Mouse (Mus musculus): ENCODE results near the gene Zbtb46. TPM values are rescaled to one million over a fixed set of nuclear protein-coding genes. Genes with fewer than 3 reads are reported as not detected.
A peak's percentile ranks its signal among the peaks of the same experiment; 100 is the strongest.

Zbtb46 gene
- total RNA-seq, 2 experiments from 2014 or later = 5.8 to 8.3 TPM

DNA sequence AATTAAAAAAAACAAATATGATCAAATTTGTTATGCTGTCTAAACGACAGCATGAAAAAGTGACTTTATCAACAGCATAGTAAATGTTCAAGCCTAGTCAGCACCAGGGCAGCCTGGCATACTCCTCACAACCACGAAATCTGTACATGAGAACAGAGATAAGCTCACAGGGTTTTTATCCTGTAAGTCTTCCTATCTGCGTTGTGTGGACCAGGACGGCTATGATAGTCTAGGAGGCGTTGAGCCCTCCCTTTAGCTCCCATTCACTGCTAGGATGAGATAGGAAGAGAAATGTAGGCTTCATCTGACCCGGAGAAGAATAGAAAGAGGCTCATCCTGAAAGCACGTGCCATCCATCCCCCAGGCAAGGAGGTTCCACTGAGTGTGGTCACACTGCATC, 39.9 kb downstream of the Zbtb46 start:
- no peak for TF ChIP-seq CTCF (conservative IDR thresholded peaks at IDR 0.05)
- H3K27ac ChIP-seq = peak overlapping the region; percentile 77; the same call in 1 of the 2 replicates
- no peak for DNase-seq (ENCODE audit: low spot score in 2 of 2)
- H3K4me3 ChIP-seq = no peak overlapping the region

DNA sequence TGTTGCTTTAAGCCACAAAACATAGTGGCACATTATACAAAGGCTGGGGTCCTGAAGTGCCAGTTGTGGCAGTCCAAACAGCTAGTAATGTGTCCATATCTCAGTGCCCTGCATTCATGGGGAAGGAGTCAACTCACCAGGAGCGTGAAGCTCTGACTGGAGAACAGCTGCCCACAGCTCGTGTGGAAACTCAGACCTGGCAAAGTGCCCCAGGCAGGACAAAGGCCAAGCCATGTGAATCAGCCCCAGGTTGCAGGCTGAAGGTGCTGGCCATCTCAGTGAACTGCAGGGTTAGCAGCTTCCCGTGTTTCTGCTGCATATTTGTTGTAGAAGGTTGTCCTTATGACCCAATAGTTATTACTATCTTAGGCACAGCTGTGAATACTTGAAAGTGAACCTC, 43.3 kb downstream of the Zbtb46 start:
- Histone ChIP-seq H3K4me3 (no peak overlapping the region), H3K27ac (no peak overlapping the region)
- no peak for DNase-seq (ENCODE audit: low spot score in 2 of 2)
- TF ChIP-seq CTCF (conservative IDR thresholded peaks at IDR 0.05) = no peak

DNA sequence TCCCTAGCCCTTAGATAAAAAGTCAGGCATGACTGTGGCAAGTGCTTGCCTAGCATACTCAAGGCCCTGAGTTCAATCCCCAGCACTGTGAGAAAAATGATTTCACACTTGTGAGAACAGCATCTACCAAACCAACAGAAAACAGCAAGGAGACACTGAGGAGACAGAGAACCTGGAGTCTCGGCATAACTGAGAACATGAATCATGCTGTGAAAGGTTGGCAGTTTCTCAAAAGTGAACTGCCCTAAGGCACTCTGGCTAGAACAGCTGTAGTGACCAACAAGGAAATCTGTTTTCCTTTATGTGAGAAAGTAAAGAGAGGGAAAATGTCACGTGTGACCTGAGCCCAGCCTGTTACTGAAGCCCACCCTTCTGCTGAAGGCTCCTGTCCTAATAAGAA, 46.1 kb downstream of the Zbtb46 start:
- no peak for TF ChIP-seq CTCF (conservative IDR thresholded peaks at IDR 0.05)
- no peak for DNase-seq (ENCODE audit: low spot score in 2 of 2)

DNA sequence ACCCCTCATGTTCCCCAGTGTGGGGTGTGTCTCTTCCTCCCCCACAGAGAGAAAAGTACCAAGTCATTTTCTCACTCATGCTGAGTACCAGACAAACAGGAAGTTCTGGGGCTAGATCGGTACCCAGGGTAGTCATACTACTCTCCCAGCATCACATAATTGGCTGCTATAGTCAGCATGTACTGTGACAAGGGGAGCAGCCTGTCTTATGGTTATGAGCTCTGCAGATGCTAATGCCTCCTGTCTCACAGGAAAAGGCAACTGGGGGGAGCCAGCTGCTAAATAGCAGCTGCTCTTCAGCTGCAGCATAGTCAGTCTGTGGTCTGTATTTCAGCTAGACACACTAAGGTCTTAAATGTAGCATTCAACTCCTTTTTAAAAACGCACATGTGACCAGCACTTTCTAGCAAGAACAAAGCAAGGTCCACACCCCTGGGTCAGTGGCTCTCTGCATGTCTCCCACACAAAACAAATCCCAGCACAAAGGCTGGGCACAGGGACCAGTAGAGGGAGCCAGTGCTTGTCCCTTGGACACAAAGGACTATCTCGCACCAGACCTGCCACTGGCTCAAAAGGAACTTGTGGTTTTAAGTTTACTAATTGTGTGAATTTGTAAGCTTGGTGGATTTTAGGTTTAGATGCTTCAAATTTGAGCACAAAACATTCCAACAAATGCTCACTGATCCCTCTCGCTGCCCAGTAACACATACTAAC, 48.3 kb downstream of the Zbtb46 start:
- DNase-seq (ENCODE audit: low spot score in 2 of 2) = peak; percentile 46 to 68
- TF ChIP-seq CTCF (conservative IDR thresholded peaks at IDR 0.05) = peak; percentile 91

More for the DNA sequence above, 46.1 kb downstream of the Zbtb46 start:
- Histone ChIP-seq H3K27ac (no peak overlapping the region), H3K4me3 (no peak overlapping the region)

DNA sequence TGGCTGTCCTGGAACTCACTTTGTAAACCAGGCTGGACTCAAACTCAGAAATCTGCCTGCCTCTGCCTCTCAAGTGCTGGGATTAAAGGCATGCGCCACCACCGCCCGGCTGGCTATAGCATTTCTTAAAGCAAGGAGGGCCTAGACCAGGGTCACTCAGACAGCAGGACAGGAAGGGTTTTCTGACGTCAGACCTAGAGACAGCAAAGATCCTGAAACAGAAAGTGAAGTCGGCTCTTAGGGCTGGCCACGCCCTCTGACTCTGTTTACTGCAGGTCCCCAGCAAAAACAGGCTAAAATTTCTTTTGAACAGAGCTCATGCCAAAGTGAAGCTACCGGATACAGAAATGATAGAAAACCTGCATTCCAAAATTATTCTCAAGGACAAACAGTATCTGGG, 49.6 kb downstream of the Zbtb46 start:
- DNase-seq (ENCODE audit: low spot score in 2 of 2) = no peak
- TF ChIP-seq CTCF (conservative IDR thresholded peaks at IDR 0.05) = no peak
- no peak overlapping the region for H3K27ac ChIP-seq

More for the DNA sequence above, 48.3 kb downstream of the Zbtb46 start:
- Histone ChIP-seq H3K27ac (no peak overlapping the region), H3K4me3 (no peak overlapping the region)

DNA sequence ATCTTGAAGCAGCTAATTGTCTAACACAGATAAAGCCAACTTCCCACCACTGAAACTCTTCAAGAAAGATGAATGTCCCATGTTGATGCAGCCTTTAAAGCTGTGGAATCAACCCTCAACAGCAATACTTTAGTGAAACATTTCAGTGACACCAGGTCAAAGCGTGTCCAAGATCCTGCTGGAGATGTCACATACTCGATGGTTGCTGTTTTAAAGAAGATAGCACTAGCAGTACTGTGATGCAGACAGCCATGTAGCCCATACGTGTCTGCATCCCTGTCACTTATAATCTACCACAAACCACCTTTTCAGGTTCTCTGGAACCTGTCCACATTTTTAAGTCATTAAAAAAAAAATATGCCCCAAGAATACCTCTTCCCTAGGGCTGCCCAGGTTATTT, 55.5 kb downstream of the Zbtb46 start:
- no peak for DNase-seq (ENCODE audit: low spot score in 2 of 2)

More for the DNA sequence above, 49.6 kb downstream of the Zbtb46 start:
- H3K4me3 ChIP-seq = no peak overlapping the region

DNA sequence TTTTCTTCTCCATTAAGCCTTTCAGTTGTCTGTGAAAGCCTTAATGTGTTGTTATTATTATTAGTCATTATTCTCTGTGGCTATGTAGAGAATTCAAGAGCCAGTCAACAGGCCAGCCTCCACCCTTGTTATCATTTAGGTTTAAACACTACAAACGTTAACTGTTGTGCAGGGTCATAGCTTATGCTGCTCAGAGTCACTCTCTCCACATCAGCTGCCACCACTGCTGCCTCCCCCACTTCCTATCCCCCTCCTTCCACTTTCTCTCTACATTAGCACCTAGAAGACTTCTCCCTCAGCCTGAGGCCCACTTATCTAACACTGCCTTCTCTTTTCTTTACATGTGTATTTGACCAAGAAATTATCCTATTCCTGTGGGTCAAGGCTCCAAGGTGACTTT, 57.7 kb downstream of the Zbtb46 start:
- no peak for DNase-seq (ENCODE audit: low spot score in 2 of 2)
- no peak overlapping the region for H3K4me3 ChIP-seq
- no peak overlapping the region for H3K27ac ChIP-seq
- no peak for TF ChIP-seq CTCF (conservative IDR thresholded peaks at IDR 0.05)

More for the DNA sequence above, 55.5 kb downstream of the Zbtb46 start:
- H3K27ac ChIP-seq = no peak overlapping the region
- TF ChIP-seq CTCF (conservative IDR thresholded peaks at IDR 0.05) = no peak
- H3K4me3 ChIP-seq = no peak overlapping the region

DNA sequence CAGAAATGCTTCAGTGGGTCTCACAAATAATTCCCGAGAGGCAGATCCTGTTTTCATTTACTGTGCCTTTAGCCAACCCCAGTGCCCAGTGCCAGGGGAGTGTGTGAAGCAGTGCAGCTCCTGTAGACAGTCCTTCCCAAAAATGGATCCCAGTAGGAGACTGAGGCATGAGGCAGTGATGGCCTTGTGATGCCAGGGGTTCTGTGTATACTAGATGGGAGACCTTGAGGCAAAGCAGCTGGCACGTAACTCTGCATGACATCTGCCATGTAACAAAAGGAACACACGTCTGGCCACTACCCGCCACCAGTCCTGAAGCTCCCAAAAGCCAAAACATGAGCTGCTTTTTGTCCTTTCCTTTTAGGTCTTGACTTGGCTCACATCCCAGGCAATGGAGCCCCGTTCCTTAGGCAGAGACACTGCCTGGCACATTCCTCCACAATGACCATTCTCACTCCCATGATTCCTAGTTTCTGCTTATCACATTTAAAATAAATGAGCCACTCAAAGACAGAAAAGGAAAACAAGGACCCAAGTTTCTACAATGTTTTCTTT, 61.9 kb downstream of the Zbtb46 start:
- Histone ChIP-seq H3K27ac (no peak overlapping the region), H3K4me3 (no peak overlapping the region)
- no peak for DNase-seq (ENCODE audit: low spot score in 2 of 2)
- no peak for TF ChIP-seq CTCF (conservative IDR thresholded peaks at IDR 0.05)

DNA sequence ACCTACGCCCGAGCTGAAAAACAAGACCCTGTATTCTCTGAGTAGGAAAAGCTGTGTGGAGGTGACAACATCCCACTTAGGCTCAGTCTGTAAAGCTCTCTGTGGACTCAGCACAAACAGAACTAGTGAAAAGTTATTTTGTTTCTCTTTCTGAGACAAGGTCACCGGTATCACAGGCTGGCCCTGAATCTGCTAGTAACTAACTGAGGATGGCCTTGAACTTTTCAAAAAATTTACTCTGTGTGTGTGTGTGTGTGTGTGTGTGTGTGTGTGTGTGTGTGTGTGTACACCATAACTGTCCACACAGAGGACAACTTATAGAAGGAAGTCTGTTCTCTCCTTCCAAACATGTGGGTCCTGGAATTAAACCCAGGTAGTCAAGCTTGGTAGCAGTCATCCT, 65.1 kb downstream of the Zbtb46 start:
- DNase-seq (ENCODE audit: low spot score in 2 of 2) = no peak
- Histone ChIP-seq H3K4me3 (no peak overlapping the region), H3K27ac (no peak overlapping the region)
- no peak for TF ChIP-seq CTCF (conservative IDR thresholded peaks at IDR 0.05)

DNA sequence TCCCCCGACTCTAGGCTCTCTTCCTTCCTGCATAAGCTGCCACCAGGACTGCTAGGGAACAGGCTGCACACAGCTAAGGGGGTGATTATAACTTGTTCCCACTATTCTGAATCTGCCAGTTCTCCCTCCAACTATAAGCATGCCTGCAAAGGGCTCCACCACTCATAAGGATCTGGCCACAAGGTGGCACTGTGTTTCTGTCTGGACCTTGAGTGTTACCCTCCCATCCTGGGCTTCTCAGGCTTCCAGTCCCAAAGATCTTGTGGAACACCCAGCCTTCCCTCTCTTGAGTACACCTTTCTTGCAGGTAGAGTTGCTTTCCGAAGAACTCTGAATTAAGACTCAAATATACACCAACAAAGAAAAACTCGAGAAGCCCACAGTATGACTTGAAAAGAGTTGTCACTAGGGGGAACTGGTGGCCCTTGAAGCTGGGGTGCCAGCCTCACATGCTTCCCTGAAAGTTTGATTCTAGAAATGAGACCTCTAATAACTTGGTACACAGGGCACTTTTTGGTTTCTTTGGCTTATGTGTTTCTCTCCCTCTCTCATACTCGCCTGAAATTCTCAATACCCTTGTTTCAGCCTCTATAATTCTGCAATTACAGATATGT, 66.5 kb downstream of the Zbtb46 start:
- H3K27ac ChIP-seq = no peak overlapping the region
- peak; percentile 96 for TF ChIP-seq CTCF (conservative IDR thresholded peaks at IDR 0.05)

DNA sequence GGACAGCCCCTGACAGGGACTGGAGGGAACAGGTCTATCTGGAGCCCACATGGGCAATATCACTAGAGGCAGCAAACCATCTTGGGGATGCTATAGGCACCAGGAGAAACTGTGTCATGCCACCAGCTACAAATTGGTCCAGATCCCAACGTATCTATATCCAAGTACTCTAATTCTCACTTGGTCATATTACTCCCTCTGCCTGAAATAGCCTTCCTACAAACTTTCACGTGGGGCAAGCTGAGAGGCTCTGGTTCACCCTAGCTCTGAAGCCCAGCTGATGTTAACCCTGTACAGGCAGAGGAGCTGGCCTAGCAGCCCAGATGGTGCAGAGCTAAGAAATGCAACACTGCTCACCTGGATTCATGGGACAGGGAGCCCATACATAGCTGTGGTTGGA, 67.7 kb downstream of the Zbtb46 start:
- Histone ChIP-seq H3K4me3 (no peak overlapping the region), H3K27ac (no peak overlapping the region)
- TF ChIP-seq CTCF (conservative IDR thresholded peaks at IDR 0.05) = no peak
- DNase-seq (ENCODE audit: low spot score in 2 of 2) = no peak

More for the DNA sequence above, 66.5 kb downstream of the Zbtb46 start:
- no peak overlapping the region for H3K4me3 ChIP-seq
- peak; percentile 83 to 87 for DNase-seq (ENCODE audit: low spot score in 2 of 2)

DNA sequence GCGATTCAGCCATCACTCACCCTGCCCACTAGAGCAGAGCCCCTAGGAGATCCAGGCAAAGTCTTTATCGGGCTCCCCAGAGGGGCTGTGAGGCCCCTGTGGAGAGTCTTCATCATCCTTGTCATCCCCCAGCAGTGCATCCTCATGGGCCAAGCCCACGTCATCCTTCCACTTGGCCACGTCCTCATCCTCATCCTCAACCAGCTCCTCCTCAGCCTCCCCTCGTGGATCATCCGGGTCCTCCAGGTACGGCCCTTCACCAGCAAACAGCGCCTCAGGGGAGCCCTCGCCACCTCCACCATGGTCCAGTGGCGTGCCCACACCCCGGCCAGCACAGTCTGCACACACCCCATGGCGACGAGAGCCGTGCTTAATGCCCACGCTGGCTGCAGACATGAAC, 68.2 kb downstream of the Zbtb46 start:
- H3K4me3 ChIP-seq = no peak overlapping the region
- no peak for TF ChIP-seq CTCF (conservative IDR thresholded peaks at IDR 0.05)
- DNase-seq (ENCODE audit: low spot score in 2 of 2) = no peak
- H3K27ac ChIP-seq = no peak overlapping the region

DNA sequence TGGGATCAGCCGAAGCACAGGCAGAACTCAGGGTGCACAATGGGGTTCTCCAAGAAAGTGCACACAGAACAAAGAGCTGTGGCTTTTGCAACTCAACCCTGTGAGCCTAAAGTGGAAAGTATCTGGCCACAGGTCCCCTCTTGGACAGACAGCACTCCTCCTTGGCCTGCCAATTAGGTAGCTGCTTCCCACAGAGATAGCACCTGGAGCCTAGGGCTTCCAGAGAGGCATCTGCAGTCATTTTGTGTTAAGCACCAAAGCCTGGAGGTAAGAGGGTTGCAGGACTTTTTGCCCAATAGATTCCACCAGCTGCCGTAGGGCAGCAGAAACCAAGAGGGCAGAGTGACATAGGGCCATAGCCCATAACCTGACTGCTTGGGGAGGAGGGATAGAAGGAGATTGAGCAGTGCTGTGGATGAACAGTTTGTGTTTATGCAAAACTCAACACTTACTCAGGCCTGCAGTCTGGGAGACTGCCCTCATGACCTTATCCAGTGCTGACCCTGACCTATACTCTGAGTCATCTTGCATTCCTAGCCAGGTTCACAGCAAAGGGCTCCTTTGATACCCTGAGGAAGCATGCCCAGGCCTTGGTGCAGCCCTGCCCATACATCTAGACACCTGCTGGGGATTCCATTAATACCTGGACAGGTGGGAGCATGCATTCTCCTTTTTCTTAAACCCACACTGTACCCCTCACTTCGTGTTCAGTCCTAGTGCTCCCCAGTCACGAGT, 68.9 kb downstream of the Zbtb46 start:
- no peak for DNase-seq (ENCODE audit: low spot score in 2 of 2)
- no peak overlapping the region for H3K4me3 ChIP-seq
- no peak overlapping the region for H3K27ac ChIP-seq
- no peak for TF ChIP-seq CTCF (conservative IDR thresholded peaks at IDR 0.05)
